Mouse (Mus musculus): Measurements from ENCODE around the gene Rita1. TPM values are rescaled to one million over a fixed set of nuclear protein-coding genes. Genes with fewer than 3 reads are reported as not detected.

The Rita1 gene
- total RNA-seq, 1 experiment from 2014 or later = 1.8 TPM

DNA sequence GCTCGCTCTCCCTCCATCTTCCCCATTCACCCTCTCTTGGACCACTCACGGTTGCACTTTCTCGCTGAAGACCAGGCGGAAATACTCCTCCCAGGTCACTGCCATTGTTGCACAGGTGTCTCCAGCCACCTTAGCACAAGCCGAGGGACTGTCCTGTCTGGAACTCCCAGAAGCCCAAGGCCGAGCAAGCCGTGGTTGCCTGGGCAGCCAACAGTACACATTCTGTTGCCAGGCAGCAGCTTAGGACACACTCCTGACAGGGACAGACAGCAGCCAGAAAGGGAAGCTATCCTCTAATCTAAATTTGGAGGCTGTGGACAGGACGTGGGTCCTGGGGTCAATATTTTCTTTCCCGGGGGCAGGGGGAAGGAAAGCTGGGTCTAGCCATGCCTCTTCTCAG is 21.7 kb upstream of the Rita1 start, which contains the start of gene Cfap73:
Gene Cfap73 (minus strand): TSS at position 105 of the 400 bp plus-strand sequence.
- no peak for ATAC-seq (replicated peaks in 1 of 2; ENCODE audit: insufficient read depth in 1 of 2, low FRiP score in 2 of 2, low TSS enrichment in 1 of 2, low read depth in 1 of 2, poor library complexity in 2 of 2, severe bottlenecking in 2 of 2)

DNA sequence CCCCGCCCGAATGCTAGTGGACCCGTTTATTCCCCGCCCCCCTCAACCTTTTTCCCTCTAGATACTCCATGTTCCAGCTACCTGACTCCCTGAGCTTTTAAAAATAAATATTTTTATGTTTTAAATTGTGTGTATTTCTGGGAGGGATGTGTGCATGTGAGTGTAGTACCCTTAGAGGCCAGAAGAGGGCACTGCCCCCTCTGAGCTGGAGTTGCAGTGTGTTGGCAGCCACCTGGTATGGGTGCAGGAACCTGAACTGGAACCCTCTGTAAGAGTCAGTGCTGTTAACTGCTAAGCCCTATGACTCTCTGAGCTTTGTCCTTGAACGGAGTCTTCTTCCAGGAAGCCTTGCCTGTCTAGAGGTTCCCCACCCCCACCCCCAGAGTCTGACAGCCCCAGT is 19.5 kb upstream of the Rita1 start:
- no peak for ATAC-seq (replicated peaks in 1 of 2; ENCODE audit: insufficient read depth in 1 of 2, low FRiP score in 2 of 2, low TSS enrichment in 1 of 2, low read depth in 1 of 2, poor library complexity in 2 of 2, severe bottlenecking in 2 of 2)

DNA sequence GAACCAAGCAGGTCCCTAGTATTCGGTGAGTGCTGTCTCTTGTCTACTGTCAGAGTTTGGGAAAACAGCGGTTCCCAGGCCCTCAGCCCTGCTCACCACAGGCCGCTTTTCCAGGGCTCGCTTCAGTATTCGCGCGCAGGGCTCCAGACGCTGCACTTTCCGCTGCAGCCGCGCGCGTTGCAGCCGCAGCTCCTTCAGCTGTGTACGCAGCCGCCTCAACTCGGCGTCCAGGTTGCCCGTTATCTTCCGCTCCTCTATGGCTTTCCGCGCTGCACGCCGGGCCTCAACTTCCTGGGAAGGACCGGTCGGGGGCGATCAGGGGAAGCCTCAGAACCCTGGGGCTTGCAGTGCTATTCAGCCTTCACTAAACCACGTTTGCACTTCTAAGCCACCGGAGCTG is 18.7 kb upstream of the Rita1 start:
- peak in 1 of 2 experiments; percentile 38; a peak in 3 of 4 replicates for ATAC-seq (replicated peaks in 1 of 2; ENCODE audit: insufficient read depth in 1 of 2, low FRiP score in 2 of 2, low TSS enrichment in 1 of 2, low read depth in 1 of 2, poor library complexity in 2 of 2, severe bottlenecking in 2 of 2)

DNA sequence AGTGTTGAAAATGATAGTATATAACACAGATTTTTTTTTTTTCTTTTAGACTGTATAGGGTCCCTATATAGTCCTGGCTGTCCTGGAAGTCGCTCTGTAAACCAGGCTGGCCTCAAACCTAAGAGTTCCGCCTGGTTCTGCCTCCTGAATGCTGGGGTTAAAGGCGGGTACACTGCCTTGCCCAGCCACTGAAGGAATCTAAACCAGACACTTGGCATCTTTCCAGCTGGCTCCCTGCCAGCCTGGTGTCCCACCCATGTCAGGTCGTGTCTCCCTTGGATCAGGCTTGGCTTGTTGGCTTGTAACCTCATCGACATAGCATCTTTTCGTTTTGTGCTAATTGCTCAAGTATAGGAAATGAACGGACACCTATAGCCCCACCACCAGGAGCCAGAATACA is 16.2 kb upstream of the Rita1 start:
- ATAC-seq (replicated peaks in 1 of 2; ENCODE audit: insufficient read depth in 1 of 2, low FRiP score in 2 of 2, low TSS enrichment in 1 of 2, low read depth in 1 of 2, poor library complexity in 2 of 2, severe bottlenecking in 2 of 2) = no peak

DNA sequence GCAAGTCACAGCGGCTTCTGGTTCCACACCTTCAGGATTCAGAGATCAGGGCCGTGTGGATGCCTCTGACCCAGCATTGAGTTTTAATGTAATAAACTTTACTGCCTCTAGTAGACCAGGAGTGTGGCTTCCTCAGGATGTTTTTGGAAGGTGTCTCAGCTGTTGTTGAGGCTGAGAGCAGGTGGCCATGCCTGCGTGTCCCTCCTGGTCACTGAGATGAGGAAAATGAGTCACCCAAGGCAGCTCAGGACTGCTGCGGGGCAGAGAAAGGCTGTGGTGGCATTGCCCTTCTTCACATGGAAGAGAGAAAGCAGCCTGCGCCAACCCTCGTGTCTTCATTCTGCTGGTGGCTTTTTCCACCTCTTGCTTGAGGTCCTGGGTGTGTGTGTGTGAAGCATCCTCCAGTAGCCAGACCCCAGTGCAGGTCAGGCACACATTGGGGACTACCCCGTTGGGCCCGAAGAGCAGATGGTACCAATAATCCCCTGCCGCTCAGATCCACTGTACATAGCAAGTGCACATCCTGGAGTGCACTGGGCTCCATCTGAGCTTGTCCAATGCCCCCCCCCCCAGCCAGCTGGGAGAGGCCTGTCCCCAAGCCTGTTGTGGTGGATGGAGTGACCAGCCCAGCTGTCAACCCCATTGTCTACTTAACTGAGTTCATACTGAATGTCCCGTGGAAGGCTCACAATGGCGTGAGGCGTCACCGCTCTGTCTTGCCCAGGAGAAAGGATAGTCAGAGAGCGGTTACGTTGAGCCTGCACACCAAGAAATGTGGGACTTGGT is 15.3 kb upstream of the Rita1 start:
- no peak for ATAC-seq (replicated peaks in 1 of 2; ENCODE audit: insufficient read depth in 1 of 2, low FRiP score in 2 of 2, low TSS enrichment in 1 of 2, low read depth in 1 of 2, poor library complexity in 2 of 2, severe bottlenecking in 2 of 2)

DNA sequence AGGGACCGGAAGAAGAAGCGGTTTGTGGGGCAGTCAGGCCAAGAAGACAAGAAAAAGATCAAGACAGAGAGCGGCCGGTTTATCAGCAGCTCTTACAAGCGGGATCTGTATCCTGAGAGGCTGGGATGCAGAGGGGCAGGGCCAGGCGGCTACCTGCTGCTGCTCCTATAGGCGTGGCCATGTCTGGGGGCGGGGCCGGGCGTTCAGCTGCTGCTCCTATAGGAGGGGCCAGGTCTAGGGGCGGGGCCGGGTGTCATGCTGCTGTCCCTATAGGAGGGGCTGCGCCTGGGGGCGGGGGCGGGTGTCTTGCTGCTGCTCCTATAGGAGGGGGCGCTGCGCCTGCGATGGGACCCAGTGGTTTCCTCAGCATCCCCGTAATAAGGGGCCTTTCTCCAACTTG is 14.0 kb upstream of the Rita1 start:
- no peak for ATAC-seq (replicated peaks in 1 of 2; ENCODE audit: insufficient read depth in 1 of 2, low FRiP score in 2 of 2, low TSS enrichment in 1 of 2, low read depth in 1 of 2, poor library complexity in 2 of 2, severe bottlenecking in 2 of 2)

DNA sequence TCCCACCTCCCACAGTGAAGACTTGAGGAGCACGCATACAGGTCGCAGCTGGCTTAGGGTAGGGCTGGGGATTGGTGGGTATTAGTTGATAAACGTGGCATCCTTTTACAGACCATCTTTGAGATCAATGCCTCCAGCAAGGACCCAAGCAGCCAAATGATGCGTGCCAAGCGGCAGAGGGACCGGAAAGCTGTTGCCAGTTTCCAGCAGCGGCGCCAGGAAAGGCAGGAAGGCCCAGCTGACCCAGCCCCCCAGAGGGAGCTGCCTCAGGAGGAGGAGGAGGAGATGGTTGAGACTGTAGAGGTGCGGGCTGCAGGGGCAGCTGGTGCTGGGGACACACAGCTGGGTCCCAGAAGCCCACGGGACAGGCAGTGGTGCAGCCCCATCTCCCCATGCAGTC is 12.0 kb upstream of the Rita1 start:
- ATAC-seq (replicated peaks in 1 of 2; ENCODE audit: insufficient read depth in 1 of 2, low FRiP score in 2 of 2, low TSS enrichment in 1 of 2, low read depth in 1 of 2, poor library complexity in 2 of 2, severe bottlenecking in 2 of 2) = no peak

DNA sequence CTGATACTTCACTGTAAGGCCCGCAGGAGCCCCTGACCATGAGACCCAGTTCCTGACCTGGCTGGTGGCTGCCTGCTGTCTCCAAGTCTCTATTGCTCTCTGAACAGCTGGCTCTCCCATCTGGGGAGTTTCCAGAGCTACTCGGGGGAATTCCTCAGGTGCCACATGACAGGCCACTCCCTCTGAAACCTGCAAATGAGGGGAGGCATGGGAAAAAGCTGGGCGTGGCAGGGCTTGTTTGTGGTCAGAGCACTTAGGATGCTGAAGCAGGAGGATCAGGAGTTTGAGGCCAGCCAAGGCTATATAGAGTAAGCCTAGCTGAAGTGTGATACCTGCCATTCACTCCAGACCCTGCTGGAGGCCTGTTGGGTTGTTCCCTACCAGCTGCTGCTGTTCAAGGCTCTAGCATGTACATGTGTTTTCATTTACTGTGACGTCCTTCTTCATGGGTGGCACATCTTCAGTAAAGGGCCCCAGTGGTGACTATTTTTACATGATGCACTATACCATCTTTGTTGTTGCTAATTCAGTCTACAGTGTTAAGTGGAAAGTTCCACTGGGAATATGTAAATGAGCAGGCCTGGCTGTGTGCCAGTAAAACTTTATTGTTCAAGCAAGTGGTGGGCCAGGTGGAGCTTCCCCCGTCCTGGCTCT is 9.9 kb upstream of the Rita1 start:
- no peak for ATAC-seq (replicated peaks in 1 of 2; ENCODE audit: insufficient read depth in 1 of 2, low FRiP score in 2 of 2, low TSS enrichment in 1 of 2, low read depth in 1 of 2, poor library complexity in 2 of 2, severe bottlenecking in 2 of 2)

DNA sequence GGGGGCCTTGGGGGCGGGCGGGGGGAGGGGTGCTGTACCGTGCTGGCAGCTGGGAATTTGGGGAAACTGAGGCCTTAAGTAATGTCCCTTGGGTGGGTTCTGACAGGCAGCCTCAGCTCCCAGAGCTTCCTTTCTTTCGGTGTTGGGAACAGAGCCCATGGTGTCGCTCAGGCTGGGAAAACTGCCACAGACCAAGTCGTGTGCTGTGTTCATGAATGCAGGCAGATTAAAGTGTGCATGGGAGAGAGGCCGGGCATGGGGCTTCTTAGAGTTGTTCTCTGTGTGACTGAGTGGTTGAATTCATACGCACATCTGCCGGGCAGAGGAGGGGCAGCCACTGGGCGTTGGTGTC is 9.4 kb upstream of the Rita1 start:
- ATAC-seq (replicated peaks in 1 of 2; ENCODE audit: insufficient read depth in 1 of 2, low FRiP score in 2 of 2, low TSS enrichment in 1 of 2, low read depth in 1 of 2, poor library complexity in 2 of 2, severe bottlenecking in 2 of 2) = no peak

DNA sequence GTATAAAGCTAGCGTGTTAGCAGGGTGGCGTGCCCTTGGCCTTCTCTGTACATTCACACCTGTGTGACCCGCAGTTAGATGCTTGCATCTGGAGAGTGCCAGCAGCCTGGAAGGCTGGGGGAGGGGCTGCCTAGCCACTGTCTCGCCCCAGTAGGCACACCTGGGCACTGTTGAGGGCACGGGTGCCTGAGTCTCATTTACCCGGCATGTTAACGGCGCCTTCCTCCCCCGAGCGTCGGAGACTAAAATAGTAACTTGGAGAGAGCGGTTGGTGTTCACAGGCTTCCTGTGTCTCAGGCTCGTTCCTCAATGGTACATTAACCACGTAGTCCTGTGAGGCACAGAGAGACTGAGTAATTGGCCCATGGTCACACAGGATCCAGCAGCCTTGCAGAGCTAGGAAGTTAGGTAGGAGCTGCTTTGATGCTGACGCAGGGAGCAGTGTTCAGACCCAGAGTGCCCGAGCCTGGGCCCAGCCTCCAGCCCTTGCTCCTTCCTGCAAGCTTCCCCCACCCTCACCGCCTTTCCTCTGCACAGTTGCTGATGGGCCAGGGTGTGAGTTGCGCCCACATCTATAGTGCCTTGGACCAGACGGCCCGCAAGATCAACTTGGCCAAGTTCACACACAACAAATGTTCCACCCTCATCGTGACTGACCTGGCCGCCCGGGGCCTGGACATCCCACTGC is 8.8 kb upstream of the Rita1 start:
- ATAC-seq (replicated peaks in 1 of 2; ENCODE audit: insufficient read depth in 1 of 2, low FRiP score in 2 of 2, low TSS enrichment in 1 of 2, low read depth in 1 of 2, poor library complexity in 2 of 2, severe bottlenecking in 2 of 2) = 0 out of 4 replicates have a peak, but pooled peaks of 1 of the 2 experiments have one; percentile 7

DNA sequence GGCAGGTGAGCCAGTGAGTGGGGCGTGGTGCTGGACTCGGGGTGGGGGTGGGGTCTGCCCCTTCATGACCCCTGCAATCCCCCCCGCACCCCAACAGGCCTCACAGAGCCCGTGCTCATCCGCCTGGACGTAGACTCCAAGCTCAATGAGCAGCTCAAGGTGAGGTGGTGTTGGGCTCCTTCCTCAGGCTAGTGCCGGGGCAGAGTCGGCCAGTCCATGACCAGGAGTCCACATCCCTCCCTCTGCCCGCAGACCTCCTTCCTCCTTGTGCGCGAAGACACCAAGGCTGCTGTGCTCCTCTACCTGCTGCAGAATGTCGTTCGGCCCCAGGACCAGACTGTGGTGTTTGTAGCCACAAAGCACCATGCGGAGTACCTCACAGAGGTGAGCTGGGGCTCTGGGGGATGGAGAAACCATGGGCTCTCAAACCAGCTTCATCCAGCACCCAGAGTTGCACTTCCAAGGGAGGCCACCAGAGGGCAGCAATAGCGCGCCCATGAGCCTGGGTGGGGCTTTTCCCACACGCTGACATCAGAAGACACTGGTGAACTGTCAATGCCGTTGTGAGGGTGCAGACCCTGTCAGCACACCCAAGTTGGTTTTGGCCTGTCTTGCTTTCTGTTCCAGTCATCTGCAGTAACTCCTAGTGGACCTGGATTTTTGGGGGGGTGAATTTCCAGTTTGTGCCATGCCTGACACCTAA is 8.1 kb upstream of the Rita1 start:
- peak; percentile 44 to 46; a peak in 2 of 4 replicates for ATAC-seq (replicated peaks in 1 of 2; ENCODE audit: insufficient read depth in 1 of 2, low FRiP score in 2 of 2, low TSS enrichment in 1 of 2, low read depth in 1 of 2, poor library complexity in 2 of 2, severe bottlenecking in 2 of 2)

DNA sequence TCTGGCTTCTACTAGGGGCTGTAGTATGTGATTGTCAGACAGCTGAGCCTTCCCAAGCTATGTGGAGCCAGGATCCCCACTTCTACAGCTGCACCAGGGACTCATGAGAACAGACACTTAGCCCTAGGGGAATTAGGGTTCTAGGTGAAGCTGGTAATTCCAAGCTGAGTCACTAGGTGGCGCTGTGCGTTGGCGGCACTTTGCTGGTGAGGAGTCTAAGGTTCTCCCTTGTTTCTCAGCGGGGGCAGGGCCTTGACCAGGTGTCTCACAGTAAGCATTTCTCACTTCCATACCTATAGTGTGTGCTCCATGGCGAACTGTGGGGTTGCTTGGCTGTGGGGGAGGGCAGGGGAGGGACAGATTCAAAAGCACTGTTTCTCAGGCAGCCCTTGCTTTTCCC is 6.8 kb upstream of the Rita1 start:
- ATAC-seq (replicated peaks in 1 of 2; ENCODE audit: insufficient read depth in 1 of 2, low FRiP score in 2 of 2, low TSS enrichment in 1 of 2, low read depth in 1 of 2, poor library complexity in 2 of 2, severe bottlenecking in 2 of 2) = no peak

DNA sequence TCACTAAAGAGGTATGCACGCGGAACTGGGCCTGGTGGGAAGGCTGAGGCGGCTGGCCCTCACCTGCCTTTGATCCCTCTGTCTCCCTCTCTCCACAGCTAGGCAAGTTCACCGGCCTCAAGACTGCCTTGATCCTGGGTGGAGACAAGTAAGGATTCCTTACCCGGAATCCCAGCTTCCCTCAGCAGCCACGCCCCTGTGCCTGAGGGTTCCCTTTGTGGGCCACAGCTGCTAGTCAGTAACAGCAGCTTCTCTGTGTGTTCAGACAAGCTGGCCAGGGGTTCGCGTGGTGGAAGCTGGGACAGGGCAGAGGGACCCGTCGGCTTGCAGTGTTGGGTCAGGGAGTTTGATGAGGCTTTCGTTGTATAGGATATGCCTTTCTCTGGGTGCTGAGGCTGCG is 6.4 kb upstream of the Rita1 start:
- no peak for ATAC-seq (replicated peaks in 1 of 2; ENCODE audit: insufficient read depth in 1 of 2, low FRiP score in 2 of 2, low TSS enrichment in 1 of 2, low read depth in 1 of 2, poor library complexity in 2 of 2, severe bottlenecking in 2 of 2)

DNA sequence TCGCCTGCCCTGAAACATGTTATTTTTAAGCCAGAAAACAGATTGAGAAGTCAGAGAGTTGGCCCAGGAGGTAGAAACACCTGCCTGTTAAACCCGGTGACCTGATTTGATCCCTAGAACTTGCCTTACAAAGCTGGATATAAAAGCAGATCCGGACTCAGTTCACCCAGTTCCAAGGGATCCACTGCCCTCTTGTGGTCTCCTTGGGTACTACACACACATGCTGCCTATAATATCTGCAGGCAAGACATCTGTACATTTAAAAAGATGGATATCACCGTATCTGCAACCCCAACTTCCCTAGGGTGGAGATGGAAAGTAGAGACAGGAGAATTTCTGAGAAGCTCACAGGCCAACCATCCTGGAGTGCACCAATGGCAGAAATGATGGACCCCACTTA is 3.5 kb upstream of the Rita1 start:
- no peak for ATAC-seq (replicated peaks in 1 of 2; ENCODE audit: insufficient read depth in 1 of 2, low FRiP score in 2 of 2, low TSS enrichment in 1 of 2, low read depth in 1 of 2, poor library complexity in 2 of 2, severe bottlenecking in 2 of 2)

DNA sequence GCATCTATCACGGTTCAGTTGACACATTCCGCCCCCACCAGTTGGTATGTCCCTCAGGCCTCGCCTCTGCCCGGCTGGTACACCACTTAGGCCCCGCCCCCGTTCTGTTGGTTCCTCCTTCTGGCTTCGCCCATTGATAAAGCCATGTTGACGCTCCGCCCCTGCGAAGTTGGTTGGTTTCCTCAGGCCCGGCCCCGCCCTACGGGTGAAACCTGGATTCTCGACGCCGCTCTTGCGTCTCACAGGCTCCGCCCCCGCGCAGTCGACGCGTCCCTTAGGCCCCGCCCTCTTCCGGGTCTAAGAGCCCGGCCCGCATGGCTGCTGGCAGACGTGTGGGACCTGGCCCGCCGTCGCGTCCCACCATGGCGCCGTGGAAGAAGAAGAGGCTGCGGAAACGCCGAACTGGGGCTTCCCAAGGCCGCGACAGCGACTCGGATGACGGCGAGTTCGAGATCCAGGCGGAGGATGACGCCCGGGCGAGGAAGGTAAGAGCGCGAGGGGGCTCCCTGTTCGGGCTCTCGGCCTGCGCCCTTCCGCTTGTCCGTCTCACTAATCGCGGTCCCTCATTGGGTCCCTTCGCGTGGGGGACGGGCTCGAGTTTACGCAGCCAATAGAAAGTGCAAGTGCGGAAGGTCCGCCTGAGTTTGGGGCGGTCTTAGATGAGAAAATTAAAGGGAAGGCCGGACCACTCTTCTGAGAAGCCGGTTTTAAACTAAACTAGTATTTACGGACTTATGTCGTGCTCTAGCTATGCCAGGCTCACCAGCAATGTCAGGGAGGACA is 624 bp upstream of the Rita1 start:
- peak; percentile 91 to 92 for ATAC-seq (replicated peaks in 1 of 2; ENCODE audit: insufficient read depth in 1 of 2, low FRiP score in 2 of 2, low TSS enrichment in 1 of 2, low read depth in 1 of 2, poor library complexity in 2 of 2, severe bottlenecking in 2 of 2)

DNA sequence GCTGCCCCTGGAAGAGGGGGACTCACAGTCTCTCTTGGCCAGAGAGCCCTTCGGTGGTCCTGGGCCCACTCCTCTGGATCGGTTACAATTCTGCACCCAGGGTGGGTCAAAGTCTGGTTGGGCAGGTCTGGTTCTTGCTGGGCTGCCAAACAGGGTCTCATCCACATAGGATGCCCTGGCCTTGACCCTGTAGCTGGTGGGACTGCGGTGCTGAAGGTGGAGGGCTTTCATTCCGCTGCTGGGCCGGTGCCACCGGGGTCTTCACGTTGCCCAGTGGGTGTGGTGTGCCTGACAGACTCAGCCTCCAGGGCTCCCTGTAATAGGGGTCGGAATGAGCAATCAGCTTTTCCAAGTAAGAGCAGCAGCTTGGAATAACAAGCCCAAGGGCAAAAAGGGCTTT is 973 bp downstream of the Rita1 start:
- no peak for ATAC-seq (replicated peaks in 1 of 2; ENCODE audit: insufficient read depth in 1 of 2, low FRiP score in 2 of 2, low TSS enrichment in 1 of 2, low read depth in 1 of 2, poor library complexity in 2 of 2, severe bottlenecking in 2 of 2)

DNA sequence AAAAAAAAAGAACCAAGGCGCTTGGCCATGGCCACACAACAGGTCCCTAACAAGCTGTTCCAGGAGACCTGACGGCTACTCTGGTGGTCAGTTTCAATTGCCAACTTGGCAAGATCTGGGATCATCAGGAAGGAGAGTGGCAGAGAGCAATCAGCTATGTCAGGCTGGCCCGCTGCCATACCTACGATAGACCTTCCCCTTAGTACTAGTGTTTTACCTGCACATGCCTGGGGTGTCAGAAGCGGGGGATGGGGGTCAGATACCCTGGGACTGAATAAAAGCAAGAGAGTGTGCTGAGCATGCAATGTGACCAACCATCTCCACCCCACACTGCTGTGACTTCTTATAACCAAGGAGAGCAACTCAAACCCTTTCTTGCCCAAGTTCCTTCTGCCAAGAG is 1.5 kb downstream of the Rita1 start:
- ATAC-seq (replicated peaks in 1 of 2; ENCODE audit: insufficient read depth in 1 of 2, low FRiP score in 2 of 2, low TSS enrichment in 1 of 2, low read depth in 1 of 2, poor library complexity in 2 of 2, severe bottlenecking in 2 of 2) = no peak
